Mouse (Mus musculus) heart, embryonic 16.5 days (tissue): ENCODE data around the gene Sh3d21. TPM values are rescaled to one million over a fixed set of nuclear protein-coding genes. Genes with fewer than 3 reads are reported as not detected.

ENCODE experiments used
- ATAC-seq: fragments of 200-750 bp; cut with Nextera tagmentation; replicated peaks from 2 replicates; pipeline ENCODE4 v1.8.0; 2017; ENCODE audit warnings: moderate number of reproducible peaks; ENCODE audit not compliant: insufficient read depth, low FRiP score; ENCODE audit errors: extremely low read depth
- H3K27ac ChIP-seq: fragments of 300-500 bp; sonication (generic); 2 replicates; pipeline ENCODE4 v1.5.1; 2014; ENCODE audit warnings: mild to moderate bottlenecking, low read length, control low read depth, moderate library complexity
- H3K27me3 ChIP-seq: fragments of 300-500 bp; sonication (generic); 2 replicates; pipeline ENCODE4 v1.6.1; 2014; ENCODE audit warnings: low read length, mixed read lengths; ENCODE audit not compliant: control insufficient read depth, insufficient read depth
- H3K36me3 ChIP-seq: fragments of 300-500 bp; sonication (generic); 2 replicates; pipeline ENCODE4 v1.6.1; 2014; ENCODE audit not compliant: control insufficient read depth, insufficient read depth
- H3K4me1 ChIP-seq: fragments of 300-500 bp; sonication (generic); 2 replicates; pipeline ENCODE4 v1.6.1; 2014; ENCODE audit warnings: low read length, mixed read lengths; ENCODE audit not compliant: control insufficient read depth, insufficient read depth
- H3K4me2 ChIP-seq: fragments of 300-500 bp; sonication (generic); 2 replicates; pipeline ENCODE4 v1.6.1; 2014; ENCODE audit warnings: low read depth, mild to moderate bottlenecking, control low read depth, low read length
- H3K4me3 ChIP-seq: fragments of 300-500 bp; sonication (generic); 2 replicates; pipeline ENCODE4 v1.5.1; 2014; ENCODE audit warnings: mild to moderate bottlenecking, control low read depth, low read length
- H3K9ac ChIP-seq: fragments of 300-500 bp; sonication (generic); 2 replicates; pipeline ENCODE4 v1.6.1; 2014; ENCODE audit warnings: low read length, control low read depth
- H3K9me3 ChIP-seq: fragments of 300-500 bp; sonication (generic); replicated peaks from 2 replicates; pipeline ENCODE4 v1.6.1; 2016; ENCODE audit warnings: low read length; ENCODE audit not compliant: control insufficient read depth
- WGBS: fragments of 180-500 bp; shearing (Covaris S2); extraction: QIAGEN DNeasy Blood & Tissue Kit; methylation state at CpG from one replicate; pipeline ENCODE4 v1.1.7; 2014; 5-methylcytosine and 5-hydroxymethylcytosine counted together
- polyA plus RNA-seq: library from polyadenylated mRNA; unstranded; fragments of >200 nt; fragmentation: Nextera tagmentation; extraction: Ambion mirVana; gene quantifications from 2 replicates; pipeline ENCODE4 v1.2.1, GENCODE M21; 2015

Gene Sh3d21
- polyA plus RNA-seq, 1 experiment from 2014 or later: 2.7 TPM

DNA sequence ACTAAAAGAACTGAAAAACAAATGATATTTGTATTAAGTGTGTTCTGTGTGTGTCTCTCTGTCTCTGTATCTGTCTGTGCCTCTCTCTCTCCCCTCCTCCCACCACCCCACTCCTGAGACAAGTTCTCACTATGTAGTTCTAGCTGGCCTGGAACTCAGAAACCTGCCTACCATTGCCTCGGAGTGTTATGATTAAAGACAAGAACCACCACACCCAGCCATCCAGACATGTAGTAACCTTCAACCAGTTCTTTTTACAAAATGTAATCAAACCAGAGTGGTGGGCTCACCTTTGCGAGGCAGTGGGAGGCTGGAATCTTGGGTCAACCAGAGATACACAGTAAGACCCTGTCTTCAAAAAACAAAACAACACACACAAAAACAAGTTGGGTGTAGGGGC lies 37.4 kb upstream of the Sh3d21 start:
- ATAC-seq: no peak
- Histone ChIP-seq H3K4me2 (peak overlapping the region; percentile 78), H3K27me3 (no peaks in the 10 kb centered on the region), H3K27ac (peak overlapping the region; percentile 45), H3K36me3 (0 out of 2 replicates have a peak, but pooled peaks cover 3% of the 10 kb centered on the region), H3K9me3 (no peaks in the 10 kb centered on the region), H3K9ac (peak overlapping the region; percentile 93), H3K4me1 (peaks cover 50% of the 10 kb centered on the region), H3K4me3 (peak overlapping the region; percentile 88)
- WGBS: 27% methylated on average over 2 of the region's 2 CpGs

DNA sequence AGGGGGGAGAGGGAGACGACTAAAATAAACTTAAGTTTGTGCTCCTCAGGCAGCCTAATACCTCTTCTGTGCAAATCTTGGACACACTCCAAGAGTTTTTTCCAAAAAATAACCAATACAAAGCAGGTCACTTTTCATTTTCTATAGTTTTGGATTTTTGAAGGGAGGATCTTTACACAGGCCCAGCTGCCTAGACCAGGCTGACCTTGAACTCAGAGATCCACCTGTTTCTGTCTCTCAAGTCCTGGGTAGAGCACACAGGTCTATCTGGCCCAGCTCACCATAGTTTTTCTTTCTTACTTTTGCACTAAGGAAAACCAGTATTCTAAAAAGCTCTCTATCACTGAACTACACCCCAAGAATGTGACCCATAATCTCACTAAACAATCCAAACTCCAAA lies 36.7 kb upstream of the Sh3d21 start:
- 0 out of 2 replicates have a peak, but pooled peaks cover 3% of the 10 kb centered on the region for H3K36me3 ChIP-seq
- H3K9me3 ChIP-seq: no peaks in the 10 kb centered on the region
- peak overlapping the region; percentile 78 for H3K4me2 ChIP-seq
- 18% methylated on average over 1 of the region's 1 CpGs for WGBS
- H3K4me1 ChIP-seq: peaks cover 50% of the 10 kb centered on the region
- H3K27ac ChIP-seq: peak overlapping the region; percentile 45
- peak overlapping the region; percentile 93 for H3K9ac ChIP-seq
- no peak for ATAC-seq
- H3K4me3 ChIP-seq: peak overlapping the region; percentile 88
- no peaks in the 10 kb centered on the region for H3K27me3 ChIP-seq

DNA sequence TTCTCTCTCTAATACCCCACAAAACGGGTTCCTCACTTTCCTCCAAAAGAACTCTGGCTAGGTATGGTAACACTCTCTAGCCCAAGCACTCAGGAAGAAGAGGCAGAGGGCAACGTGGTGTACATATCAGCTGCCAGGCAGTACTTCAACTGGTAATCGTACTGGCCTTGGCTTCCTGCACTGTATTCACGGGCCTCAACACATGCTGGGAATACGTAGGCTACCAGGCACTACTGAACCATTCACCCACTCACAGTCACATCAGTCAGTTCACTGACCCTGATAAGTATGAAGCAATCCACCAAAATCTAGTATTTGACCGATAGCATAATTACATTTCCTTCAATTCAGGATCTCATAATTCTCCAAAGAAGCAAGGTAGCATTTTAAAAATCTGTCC lies 36.3 kb upstream of the Sh3d21 start:
- Histone ChIP-seq H3K9me3 (no peaks in the 10 kb centered on the region), H3K36me3 (peaks cover 3% of the 10 kb centered on the region; the same call in 1 of the 2 replicates), H3K27me3 (no peaks in the 10 kb centered on the region), H3K27ac (no peak overlapping the region; the same call in 1 of the 2 replicates), H3K4me3 (peak overlapping the region; percentile 88), H3K9ac (peak overlapping the region; percentile 93), H3K4me2 (peak overlapping the region; percentile 78), H3K4me1 (peaks cover 50% of the 10 kb centered on the region)
- no peak for ATAC-seq
- WGBS: 45% methylated on average over 6 of the region's 6 CpGs

DNA sequence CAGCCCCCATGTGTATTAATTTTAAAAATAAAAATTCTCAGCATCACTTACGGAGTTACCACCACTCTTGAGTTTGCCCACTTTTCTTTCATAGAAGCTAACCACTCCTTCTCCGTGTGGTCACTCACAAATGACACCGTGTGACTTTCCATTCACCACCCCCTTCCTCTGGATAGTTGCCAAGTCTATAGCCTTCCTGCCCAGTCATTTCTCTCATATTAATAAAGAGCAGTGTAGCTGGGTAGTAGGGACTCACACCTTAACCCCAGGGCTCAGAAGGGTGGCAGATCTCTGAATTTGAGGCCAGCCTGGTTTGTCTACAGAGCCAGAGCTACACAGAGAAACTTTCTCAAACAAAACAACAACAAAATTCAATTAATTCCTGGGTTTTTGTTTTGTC lies 34.2 kb upstream of the Sh3d21 start:
- Histone ChIP-seq H3K9ac (peak overlapping the region; percentile 13; the same call in 1 of the 2 replicates), H3K27me3 (no peaks in the 10 kb centered on the region), H3K27ac (peak overlapping the region; percentile 29; the same call in 1 of the 2 replicates), H3K36me3 (peaks cover 15% of the 10 kb centered on the region), H3K4me3 (no peak overlapping the region), H3K4me2 (peak overlapping the region; percentile 24), H3K9me3 (no peaks in the 10 kb centered on the region), H3K4me1 (peaks cover 44% of the 10 kb centered on the region)
- 29% methylated on average over 3 of the region's 3 CpGs for WGBS
- ATAC-seq: no peak

DNA sequence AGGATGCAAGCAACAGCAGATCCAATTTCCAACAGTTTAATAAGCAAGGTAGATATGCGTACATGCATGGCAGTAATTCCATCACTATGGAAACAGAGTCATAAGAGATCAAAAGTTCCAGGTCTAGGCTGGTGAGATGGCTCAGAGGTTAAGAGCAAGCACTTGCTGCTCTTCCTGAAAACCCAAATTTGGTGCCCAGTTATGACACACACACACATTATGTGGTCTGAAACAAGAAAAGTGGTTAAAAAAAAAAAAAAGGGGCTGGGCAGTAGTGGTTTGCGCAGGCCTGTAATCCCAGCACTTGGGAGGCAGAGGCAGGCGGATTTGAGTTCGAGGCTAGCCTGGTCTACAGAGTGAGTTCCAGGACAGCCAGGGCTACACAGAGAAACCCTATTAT lies 31.6 kb upstream of the Sh3d21 start:
- no peak overlapping the region for H3K9ac ChIP-seq
- peaks cover 18% of the 10 kb centered on the region for H3K36me3 ChIP-seq
- H3K4me2 ChIP-seq: no peak overlapping the region
- H3K27me3 ChIP-seq: no peaks in the 10 kb centered on the region
- H3K27ac ChIP-seq: no peak overlapping the region
- 98% methylated on average over 4 of the region's 4 CpGs for WGBS
- H3K4me1 ChIP-seq: peaks cover 33% of the 10 kb centered on the region
- ATAC-seq: no peak
- no peak overlapping the region for H3K4me3 ChIP-seq
- H3K9me3 ChIP-seq: no peaks in the 10 kb centered on the region

DNA sequence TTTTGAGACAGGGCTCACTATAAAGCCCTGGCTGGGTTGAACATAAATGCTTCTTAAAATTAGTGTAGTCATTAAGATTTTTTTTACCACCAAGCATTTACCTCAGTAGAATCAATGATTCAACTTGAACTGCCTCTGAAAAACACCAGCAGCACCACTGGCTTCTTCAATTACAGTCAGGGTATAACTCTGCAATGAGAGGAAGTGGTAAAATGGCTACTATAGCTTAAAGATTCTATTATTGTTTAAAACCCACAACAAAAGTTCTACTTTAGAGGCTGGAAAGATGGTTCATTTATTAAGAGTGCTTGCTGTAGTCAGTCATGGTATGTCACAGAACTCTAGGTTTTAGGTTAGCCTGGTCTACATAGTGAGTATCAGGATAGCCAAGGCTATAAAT lies 30.9 kb upstream of the Sh3d21 start:
- no peak overlapping the region for H3K4me2 ChIP-seq
- H3K27ac ChIP-seq: no peak overlapping the region
- no peak for ATAC-seq
- H3K4me1 ChIP-seq: peaks cover 26% of the 10 kb centered on the region
- H3K36me3 ChIP-seq: peaks cover 18% of the 10 kb centered on the region
- no peaks in the 10 kb centered on the region for H3K27me3 ChIP-seq
- no peaks in the 10 kb centered on the region for H3K9me3 ChIP-seq
- no peak overlapping the region for H3K9ac ChIP-seq
- no peak overlapping the region for H3K4me3 ChIP-seq

DNA sequence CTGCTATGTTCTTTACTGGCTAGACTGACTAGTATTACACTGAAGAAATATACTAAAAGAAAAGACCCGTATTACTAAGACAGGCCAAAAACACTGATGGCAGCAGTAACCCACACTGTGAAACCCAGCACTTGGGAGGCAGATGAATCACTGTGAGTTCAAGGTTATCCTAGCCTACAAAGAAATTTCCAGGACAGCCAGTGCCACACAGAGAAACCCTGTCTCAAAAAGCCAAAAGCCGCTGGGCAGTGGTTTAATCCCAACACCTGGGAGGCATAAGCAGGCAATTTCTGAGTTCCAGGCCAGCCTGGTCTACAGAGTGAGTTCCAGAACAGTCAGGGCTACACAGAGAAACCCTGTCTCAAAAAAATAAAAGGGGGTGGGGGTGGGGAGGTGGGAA lies 27.3 kb upstream of the Sh3d21 start:
- peaks cover 2% of the 10 kb centered on the region; the same call in 1 of the 2 replicates for H3K4me1 ChIP-seq
- H3K4me2 ChIP-seq: no peak overlapping the region
- H3K27ac ChIP-seq: no peak overlapping the region
- no peaks in the 10 kb centered on the region for H3K27me3 ChIP-seq
- H3K4me3 ChIP-seq: no peak overlapping the region
- no peak overlapping the region for H3K9ac ChIP-seq
- 92% methylated on average over 2 of the region's 2 CpGs for WGBS
- ATAC-seq: no peak
- H3K9me3 ChIP-seq: no peaks in the 10 kb centered on the region
- H3K36me3 ChIP-seq: peaks cover 18% of the 10 kb centered on the region

DNA sequence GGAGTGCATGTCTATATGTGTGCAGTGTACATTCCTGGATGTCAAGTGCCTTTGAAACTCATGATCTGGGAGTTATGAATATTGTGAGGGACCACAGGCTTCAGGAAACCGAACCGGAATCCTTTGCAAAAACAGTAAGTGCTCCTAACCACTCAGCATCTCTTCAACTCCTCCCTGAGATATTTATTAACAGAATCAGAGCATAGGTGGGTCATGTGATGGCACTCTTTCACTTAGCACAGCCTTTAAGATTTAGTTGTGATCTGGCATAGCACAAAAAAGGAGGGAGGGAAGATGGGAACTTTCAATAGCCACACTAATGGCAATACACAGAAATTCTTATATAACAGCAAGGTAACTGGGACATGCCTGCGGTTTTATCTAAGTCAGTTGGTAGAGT lies 23.8 kb upstream of the Sh3d21 start:
- H3K27ac ChIP-seq: no peak overlapping the region
- no peaks in the 10 kb centered on the region for H3K9me3 ChIP-seq
- no peak overlapping the region for H3K9ac ChIP-seq
- H3K36me3 ChIP-seq: peaks cover 14% of the 10 kb centered on the region; the same call in 1 of the 2 replicates
- H3K4me2 ChIP-seq: no peak overlapping the region
- no peak for ATAC-seq
- H3K4me1 ChIP-seq: peaks cover 2% of the 10 kb centered on the region; the same call in 1 of the 2 replicates
- WGBS: 76% methylated on average over 3 of the region's 3 CpGs
- no peak overlapping the region for H3K4me3 ChIP-seq
- no peaks in the 10 kb centered on the region for H3K27me3 ChIP-seq

DNA sequence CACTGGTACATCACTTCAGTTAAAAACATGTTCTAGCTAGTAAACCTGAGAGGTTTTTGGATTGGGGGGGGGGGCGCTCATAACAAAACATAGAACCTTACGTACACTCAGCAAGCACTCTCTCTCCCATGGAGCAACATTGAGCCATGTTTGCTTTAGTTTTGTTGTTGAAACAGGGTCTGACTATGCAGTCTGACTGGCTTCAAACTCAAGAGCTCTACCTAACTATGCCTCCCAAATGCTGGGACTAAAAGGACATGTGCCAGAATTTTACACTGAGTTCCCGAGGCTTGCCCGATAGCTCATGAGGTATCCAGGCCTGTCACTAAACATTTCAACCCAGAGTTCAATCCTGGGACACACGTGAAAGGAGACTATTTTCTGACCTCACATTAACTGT lies 19.7 kb upstream of the Sh3d21 start:
- Histone ChIP-seq H3K9ac (no peak overlapping the region), H3K4me2 (no peak overlapping the region), H3K9me3 (no peaks in the 10 kb centered on the region), H3K4me3 (no peak overlapping the region), H3K27ac (no peak overlapping the region), H3K27me3 (no peaks in the 10 kb centered on the region), H3K36me3 (peaks cover 21% of the 10 kb centered on the region), H3K4me1 (peaks cover 2% of the 10 kb centered on the region; the same call in 1 of the 2 replicates)
- no peak for ATAC-seq
- 76% methylated on average over 5 of the region's 5 CpGs for WGBS
